Mouse (Mus musculus) intestine, embryonic 16.5 days (tissue): Measurements from ENCODE around the gene Etfdh. TPM values are rescaled to one million over a fixed set of nuclear protein-coding genes. Genes with fewer than 3 reads are reported as not detected.

ENCODE experiments used
- ATAC-seq: fragments of 200-750 bp; cut with Nextera tagmentation; 2 replicates; pipeline ENCODE4 v1.8.0; 2017; ENCODE audit warnings: moderate TSS enrichment, moderate library complexity
- H3K27ac ChIP-seq: fragments of 300-500 bp; sonication (generic); 2 replicates; pipeline ENCODE4 v1.5.1; 2014; ENCODE audit warnings: mild to moderate bottlenecking, low read length
- H3K27me3 ChIP-seq: fragments of 300-500 bp; sonication (generic); replicated peaks from 2 replicates; pipeline ENCODE4 v1.6.1; 2014; ENCODE audit warnings: low read length, control low read depth, mixed read lengths; ENCODE audit not compliant: control insufficient read depth, insufficient read depth
- H3K36me3 ChIP-seq: fragments of 300-500 bp; sonication (generic); 2 replicates; pipeline ENCODE4 v1.6.1; 2014; ENCODE audit warnings: low read length, control low read depth; ENCODE audit not compliant: control insufficient read depth, insufficient read depth
- H3K4me1 ChIP-seq: fragments of 300-500 bp; sonication (generic); 2 replicates; pipeline ENCODE4 v1.6.1; 2014; ENCODE audit warnings: low read length, control low read depth, mixed read lengths; ENCODE audit not compliant: control insufficient read depth, insufficient read depth
- H3K4me2 ChIP-seq: fragments of 300-500 bp; sonication (generic); 2 replicates; pipeline ENCODE4 v1.6.1; 2014; ENCODE audit warnings: low read depth, low read length, control low read depth
- H3K4me3 ChIP-seq: fragments of 300-500 bp; sonication (generic); 2 replicates; pipeline ENCODE4 v1.5.1; 2014; ENCODE audit warnings: mild to moderate bottlenecking, low read length
- H3K9ac ChIP-seq: fragments of 300-500 bp; sonication (generic); 2 replicates; pipeline ENCODE4 v1.6.1; 2014; ENCODE audit warnings: low read depth, low read length
- H3K9me3 ChIP-seq: fragments of 300-500 bp; sonication (generic); 2 replicates; pipeline ENCODE4 v1.6.1; 2016; ENCODE audit warnings: low read length, control low read depth; ENCODE audit not compliant: control insufficient read depth
- WGBS: fragments of 180-500 bp; shearing (Covaris S2); extraction: QIAGEN DNeasy Blood & Tissue Kit; methylation state at CpG from one replicate; pipeline ENCODE4 v1.1.7; 2014; 5-methylcytosine and 5-hydroxymethylcytosine counted together
- polyA plus RNA-seq: library from polyadenylated mRNA; unstranded; fragments of >200 nt; fragmentation: Nextera tagmentation; extraction: Ambion mirVana; gene quantifications from 2 replicates; pipeline ENCODE4 v1.2.1, GENCODE M21; 2015

Gene Etfdh
- polyA plus RNA-seq, 1 experiment from 2014 or later: 113 TPM

DNA sequence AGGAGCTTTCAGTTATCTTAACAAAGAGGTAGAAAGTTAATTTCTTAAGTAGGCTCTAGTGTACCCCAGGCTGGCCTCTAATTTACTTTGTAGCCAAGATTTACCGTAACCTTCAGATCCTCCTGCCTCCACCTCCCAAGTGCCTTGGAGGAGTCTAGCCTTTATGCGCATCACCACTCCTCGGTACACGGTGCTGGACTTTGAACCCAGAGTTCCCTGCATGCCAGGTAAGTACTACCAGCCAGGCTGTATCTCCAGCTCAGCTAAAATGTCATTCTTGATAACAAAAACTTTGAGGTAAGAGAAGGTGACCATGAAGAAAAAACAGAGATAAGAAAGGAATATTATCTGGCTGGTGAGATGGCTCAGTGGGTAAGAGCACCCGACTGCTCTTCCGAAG, 68.7 kb downstream of the Etfdh start:
- Histone ChIP-seq H3K9me3 (no peaks in the 10 kb centered on the region), H3K4me2 (no peak overlapping the region), H3K9ac (no peak overlapping the region), H3K36me3 (no peaks in the 10 kb centered on the region), H3K27me3 (no peaks in the 10 kb centered on the region), H3K27ac (no peak overlapping the region), H3K4me1 (peaks cover 15% of the 10 kb centered on the region), H3K4me3 (no peak overlapping the region)
- WGBS: 80% methylated on average over 6 of the region's 6 CpGs
- ATAC-seq: peak; percentile 67

GRCm38 (mm10) chr3:79559773-79560045, 69.6 kb downstream of the Etfdh start:
- Histone ChIP-seq H3K9me3 (no peaks in the 10 kb centered on the region), H3K27ac (peak overlapping the region; percentile 30; the same call in 1 of the 2 replicates), H3K4me1 (peaks cover 10% of the 10 kb centered on the region), H3K4me3 (no peak overlapping the region), H3K36me3 (no peaks in the 10 kb centered on the region), H3K27me3 (no peaks in the 10 kb centered on the region), H3K9ac (no peak overlapping the region), H3K4me2 (no peak overlapping the region)
- WGBS: 67% methylated on average over 5 of the region's 5 CpGs
- ATAC-seq: no peak

DNA sequence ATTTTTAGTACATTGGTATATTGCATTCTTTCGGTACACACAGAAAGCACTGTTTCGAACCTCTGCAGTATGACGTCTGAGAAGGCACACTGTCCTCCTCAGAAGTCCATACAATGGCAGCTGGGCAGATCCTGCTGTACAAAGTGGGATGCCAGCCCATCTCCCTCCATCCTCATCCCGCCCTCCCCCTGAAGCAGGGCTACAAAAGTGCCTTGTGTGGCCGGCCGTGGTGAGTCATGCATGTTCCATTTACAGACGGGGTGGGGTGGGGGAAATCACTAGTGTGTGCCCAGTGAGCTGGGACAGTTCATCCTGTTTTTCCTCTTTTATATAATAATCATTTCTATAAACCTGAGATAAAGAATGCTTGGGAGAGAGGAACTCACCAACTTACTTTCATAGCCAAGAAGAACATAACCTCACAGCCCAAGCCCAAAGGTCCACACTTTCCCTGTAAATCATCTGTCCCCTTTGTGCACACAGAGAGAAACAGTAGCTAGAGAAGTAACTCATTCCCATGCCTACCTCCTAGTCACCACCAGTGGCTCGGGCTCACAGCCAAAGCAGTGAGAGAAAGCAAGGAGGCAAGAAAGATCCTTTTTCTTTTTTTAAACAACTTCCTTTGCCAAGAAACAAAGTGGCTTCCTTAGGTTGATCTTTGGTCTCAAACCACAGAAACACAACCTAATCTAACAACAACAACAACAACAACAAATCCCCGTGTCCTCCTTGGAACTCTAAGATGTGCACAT, 70.1 kb downstream of the Etfdh start:
- Histone ChIP-seq H3K4me2 (no peak overlapping the region), H3K27ac (peak overlapping the region; percentile 30; the same call in 1 of the 2 replicates), H3K9me3 (no peaks in the 10 kb centered on the region), H3K36me3 (no peaks in the 10 kb centered on the region), H3K9ac (no peak overlapping the region), H3K4me1 (peaks cover 10% of the 10 kb centered on the region), H3K27me3 (no peaks in the 10 kb centered on the region), H3K4me3 (no peak overlapping the region)
- 66% methylated on average over 9 of the region's 9 CpGs for WGBS
- ATAC-seq: peak; percentile 68

GRCm38 (mm10) chr3:79555061-79555460, 74.2 kb downstream of the Etfdh start:
- WGBS: 80% methylated on average over 6 of the region's 6 CpGs
- no peak for ATAC-seq

More at GRCm38 (mm10) chr3:79555061-79555460, 74.2 kb downstream of the Etfdh start:
- H3K27ac ChIP-seq: no peak overlapping the region
- no peak overlapping the region for H3K9ac ChIP-seq
- H3K9me3 ChIP-seq: no peaks in the 10 kb centered on the region
- H3K4me2 ChIP-seq: no peak overlapping the region
- H3K36me3 ChIP-seq: no peaks in the 10 kb centered on the region
- H3K4me1 ChIP-seq: peaks cover 10% of the 10 kb centered on the region
- no peak overlapping the region for H3K4me3 ChIP-seq
- no peaks in the 10 kb centered on the region for H3K27me3 ChIP-seq

Other genes starting within 250 kb of the Etfdh start
- 2.4 and 2.8 TPM in 2 replicates for gene Fnip2, start 61.7 kb downstream of the Etfdh start, polyA plus RNA-seq
- gene Ppid, start 38.2 kb downstream of the Etfdh start, polyA plus RNA-seq: 130 and 142 TPM in 2 replicates
- gene 4930579G24Rik, start 421 bp downstream of the Etfdh start, polyA plus RNA-seq: 18.1 and 19.9 TPM in 2 replicates
- gene Rxfp1, start 108.4 kb upstream of the Etfdh start, polyA plus RNA-seq: 0.17 TPM in 1 of 2 replicates, not detected in the other
- gene Tmem144, start 223.3 kb upstream of the Etfdh start, polyA plus RNA-seq: 16.2 and 25.6 TPM in 2 replicates